Mouse (Mus musculus): ENCODE measurements around the gene Fam149a.

- no peak for TF ChIP-seq CTCF (IDR thresholded peaks at IDR 0.05; ENCODE audit: low read depth)
- TF ChIP-seq EP300 (IDR thresholded peaks at IDR 0.05; ENCODE audit: low read depth) = no peak
Measured at GRCm38 (mm10) chr8:45367154-45367553, 14.9 kb downstream of the Fam149a start.
